Mouse (Mus musculus): Measurements from ENCODE around the gene Prr5l. TPM values are rescaled to one million over a fixed set of nuclear protein-coding genes. Genes with fewer than 3 reads are reported as not detected.

Gene Prr5l
- polyA plus RNA-seq, 1 experiment: 4.5 TPM

- TF ChIP-seq POLR2A (IDR thresholded peaks at IDR 0.05; ENCODE audit: low read depth, low read length) (no peak), CTCF (IDR thresholded peaks at IDR 0.05; ENCODE audit: borderline replicate concordance, insufficient read depth, low read length) (no peak)
- H3K27ac ChIP-seq (ENCODE audit: insufficient read depth, low read length): 0 out of 2 replicates have a peak overlapping the region, but pooled peaks have one; percentile 54
These were observed 56.6 kb downstream of the Prr5l start for GRCm38 (mm10) chr2:101826186-101826707.

GRCm38 (mm10) chr2:101825226-101826120, 57.4 kb downstream of the Prr5l start:
- TF ChIP-seq POLR2A (IDR thresholded peaks at IDR 0.05; ENCODE audit: low read depth, low read length): no peak
- Histone ChIP-seq H3K4me3 (ENCODE audit: insufficient read depth, low read length) (no peak overlapping the region), H3K4me1 (ENCODE audit: control insufficient read depth, insufficient read depth, low read length) (peaks cover 21% of the 10 kb centered on the region), H3K27ac (ENCODE audit: insufficient read depth, low read length) (no peak overlapping the region)

More at GRCm38 (mm10) chr2:101826186-101826707, 56.6 kb downstream of the Prr5l start:
- Histone ChIP-seq H3K4me1 (ENCODE audit: control insufficient read depth, insufficient read depth, low read length) (peaks cover 23% of the 10 kb centered on the region), H3K4me3 (ENCODE audit: insufficient read depth, low read length) (no peak overlapping the region)

GRCm38 (mm10) chr2:101823821-101824220, 59.0 kb downstream of the Prr5l start:
- Histone ChIP-seq H3K4me3 (ENCODE audit: insufficient read depth, low read length) (no peak overlapping the region), H3K27ac (ENCODE audit: insufficient read depth, low read length) (no peak overlapping the region), H3K4me1 (ENCODE audit: control insufficient read depth, insufficient read depth, low read length) (peaks cover 19% of the 10 kb centered on the region)
- TF ChIP-seq POLR2A (IDR thresholded peaks at IDR 0.05; ENCODE audit: low read depth, low read length): no peak
- TF ChIP-seq CTCF (IDR thresholded peaks at IDR 0.05; ENCODE audit: borderline replicate concordance, insufficient read depth, low read length): no peak

DNA sequence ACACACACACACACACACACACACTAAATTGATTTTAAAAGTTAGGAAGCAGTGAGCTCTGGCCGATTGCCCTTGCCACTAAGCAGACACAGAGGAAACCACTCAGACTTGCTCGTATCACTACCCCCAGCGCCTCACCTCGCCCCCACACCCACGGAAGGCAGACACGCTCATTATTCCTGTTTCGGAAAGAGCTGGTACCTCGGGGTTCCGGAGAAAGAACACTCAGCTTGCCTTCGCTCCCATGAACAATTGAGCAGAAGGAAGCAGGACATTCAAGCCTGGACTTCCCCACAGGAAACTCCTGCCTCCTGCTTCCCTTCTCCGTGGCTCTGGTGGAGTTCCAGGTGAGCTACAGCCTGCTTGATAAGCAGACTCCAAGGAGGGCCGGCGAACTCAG, 60.0 kb downstream of the Prr5l start:
- Histone ChIP-seq H3K4me3 (ENCODE audit: insufficient read depth, low read length) (no peak overlapping the region), H3K27ac (ENCODE audit: insufficient read depth, low read length) (no peak overlapping the region), H3K4me1 (ENCODE audit: control insufficient read depth, insufficient read depth, low read length) (peaks cover 17% of the 10 kb centered on the region)
- TF ChIP-seq CTCF (IDR thresholded peaks at IDR 0.05; ENCODE audit: borderline replicate concordance, insufficient read depth, low read length): no peak
- no peak for TF ChIP-seq POLR2A (IDR thresholded peaks at IDR 0.05; ENCODE audit: low read depth, low read length)

DNA sequence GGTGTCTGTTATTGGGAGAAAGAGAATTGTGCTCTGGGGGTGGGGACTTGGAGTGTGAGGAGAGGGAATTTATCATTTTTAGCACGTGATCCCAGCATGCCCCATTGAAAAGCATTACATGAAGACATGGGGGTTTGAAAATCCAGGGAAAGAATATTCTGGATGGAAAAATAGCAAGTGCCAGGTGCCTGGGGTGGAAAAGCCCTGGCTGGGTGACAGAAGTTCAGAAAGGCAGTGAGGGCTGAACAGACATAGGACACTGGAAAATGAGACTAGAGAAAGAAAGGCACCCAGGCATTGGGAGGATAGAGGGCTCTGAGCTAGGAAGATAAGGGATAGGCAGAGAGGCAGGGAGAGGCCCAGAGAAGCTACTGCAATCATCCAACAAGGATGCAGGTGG, 62.0 kb downstream of the Prr5l start:
- H3K4me1 ChIP-seq (ENCODE audit: control insufficient read depth, insufficient read depth, low read length): no peaks in the 10 kb centered on the region
- no peak overlapping the region for H3K27ac ChIP-seq (ENCODE audit: insufficient read depth, low read length)
- no peak overlapping the region for H3K4me3 ChIP-seq (ENCODE audit: insufficient read depth, low read length)
- TF ChIP-seq POLR2A (IDR thresholded peaks at IDR 0.05; ENCODE audit: low read depth, low read length) (no peak), CTCF (IDR thresholded peaks at IDR 0.05; ENCODE audit: borderline replicate concordance, insufficient read depth, low read length) (no peak)

GRCm38 (mm10) chr2:101818986-101819764, 63.7 kb downstream of the Prr5l start:
- TF ChIP-seq CTCF (IDR thresholded peaks at IDR 0.05; ENCODE audit: borderline replicate concordance, insufficient read depth, low read length) (no peak), POLR2A (IDR thresholded peaks at IDR 0.05; ENCODE audit: low read depth, low read length) (no peak)
- Histone ChIP-seq H3K27ac (ENCODE audit: insufficient read depth, low read length) (no peak overlapping the region), H3K4me3 (ENCODE audit: insufficient read depth, low read length) (no peak overlapping the region), H3K4me1 (ENCODE audit: control insufficient read depth, insufficient read depth, low read length) (no peaks in the 10 kb centered on the region; the same call in 1 of the 2 replicates)

DNA sequence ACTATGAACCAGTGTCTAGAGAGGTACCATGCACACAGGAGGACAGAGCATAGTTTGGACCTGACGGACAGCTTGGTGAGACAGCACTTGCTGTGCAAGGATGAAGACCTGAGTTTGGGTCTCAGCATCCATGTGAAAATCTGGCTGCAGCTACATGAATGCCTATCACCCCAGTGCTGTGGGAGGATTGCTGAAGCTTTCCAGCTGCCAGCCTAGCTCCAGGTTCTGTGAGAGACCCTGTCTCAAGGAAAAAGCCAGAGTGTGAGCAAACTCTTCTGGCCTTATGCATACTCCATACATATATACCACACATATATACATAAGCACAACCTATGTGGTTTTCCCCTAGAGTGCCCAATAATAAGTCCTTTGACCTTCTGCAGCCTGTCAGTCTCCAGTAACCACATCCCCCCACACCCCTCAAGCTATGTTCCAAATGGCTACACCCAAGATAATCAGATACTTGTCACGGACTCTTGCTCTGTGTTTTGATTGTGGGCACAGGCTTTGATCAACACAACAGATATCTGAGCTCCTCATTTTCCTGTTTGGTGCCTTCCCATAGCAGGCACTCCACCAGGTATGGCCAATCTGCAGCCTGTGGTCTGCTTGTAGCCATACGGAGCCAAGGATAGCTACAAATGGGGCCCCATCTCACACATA, 66.0 kb downstream of the Prr5l start:
- H3K4me3 ChIP-seq (ENCODE audit: insufficient read depth, low read length): no peak overlapping the region
- H3K4me1 ChIP-seq (ENCODE audit: control insufficient read depth, insufficient read depth, low read length): no peaks in the 10 kb centered on the region; the same call in 1 of the 2 replicates
- TF ChIP-seq POLR2A (IDR thresholded peaks at IDR 0.05; ENCODE audit: low read depth, low read length) (no peak), CTCF (IDR thresholded peaks at IDR 0.05; ENCODE audit: borderline replicate concordance, insufficient read depth, low read length) (no peak)
- H3K27ac ChIP-seq (ENCODE audit: insufficient read depth, low read length): no peak overlapping the region

DNA sequence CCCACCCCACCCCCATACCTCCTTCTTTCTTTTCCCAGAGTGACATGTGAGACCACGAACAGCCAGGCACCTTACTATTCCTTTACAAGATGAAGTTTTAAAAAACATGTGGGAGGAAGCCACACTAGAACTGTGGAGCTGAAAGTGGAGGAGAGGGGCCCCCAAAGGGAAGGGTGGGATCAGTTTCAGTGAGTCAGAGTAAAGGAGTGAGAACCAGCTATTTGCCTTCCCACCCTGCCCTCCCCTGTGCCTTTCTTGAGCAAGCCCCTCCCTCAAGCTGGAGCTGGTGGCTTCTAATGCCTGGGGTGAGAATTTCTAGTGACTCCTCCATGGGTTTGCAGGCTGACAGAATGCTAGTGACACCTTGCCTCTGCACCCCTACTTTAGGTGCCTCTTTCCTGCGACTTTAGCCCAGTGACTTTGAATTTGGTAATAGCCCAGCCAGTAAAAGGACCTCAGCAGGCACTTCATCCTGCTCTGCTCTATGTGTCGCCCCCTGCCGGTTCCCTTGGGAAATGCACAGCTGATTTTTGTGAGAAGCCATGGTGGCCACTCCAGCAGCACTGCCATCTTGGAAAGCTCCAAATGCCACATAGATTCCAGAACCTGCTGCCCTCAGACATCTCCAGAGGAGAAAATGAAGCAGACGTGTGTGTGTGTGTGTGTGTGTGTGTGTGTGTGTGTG, 67.4 kb downstream of the Prr5l start:
- H3K27ac ChIP-seq (ENCODE audit: insufficient read depth, low read length): no peak overlapping the region
- no peak for TF ChIP-seq POLR2A (IDR thresholded peaks at IDR 0.05; ENCODE audit: low read depth, low read length)
- H3K4me3 ChIP-seq (ENCODE audit: insufficient read depth, low read length): no peak overlapping the region
- H3K4me1 ChIP-seq (ENCODE audit: control insufficient read depth, insufficient read depth, low read length): no peaks in the 10 kb centered on the region; the same call in 1 of the 2 replicates

- no peak overlapping the region for H3K4me3 ChIP-seq (ENCODE audit: insufficient read depth, low read length)
- H3K4me1 ChIP-seq (ENCODE audit: control insufficient read depth, insufficient read depth, low read length): no peaks in the 10 kb centered on the region; the same call in 1 of the 2 replicates
- no peak for TF ChIP-seq POLR2A (IDR thresholded peaks at IDR 0.05; ENCODE audit: low read depth, low read length)
- no peak for TF ChIP-seq CTCF (IDR thresholded peaks at IDR 0.05; ENCODE audit: borderline replicate concordance, insufficient read depth, low read length)
- no peak overlapping the region for H3K27ac ChIP-seq (ENCODE audit: insufficient read depth, low read length)
These were observed 68.6 kb downstream of the Prr5l start for GRCm38 (mm10) chr2:101814272-101814625.

Data from embryonic fibroblast, embryonic 13.5 days (primary cell).